13 mouse cellular contexts compared by ENCODE assay signal in the genomic region with DNA sequence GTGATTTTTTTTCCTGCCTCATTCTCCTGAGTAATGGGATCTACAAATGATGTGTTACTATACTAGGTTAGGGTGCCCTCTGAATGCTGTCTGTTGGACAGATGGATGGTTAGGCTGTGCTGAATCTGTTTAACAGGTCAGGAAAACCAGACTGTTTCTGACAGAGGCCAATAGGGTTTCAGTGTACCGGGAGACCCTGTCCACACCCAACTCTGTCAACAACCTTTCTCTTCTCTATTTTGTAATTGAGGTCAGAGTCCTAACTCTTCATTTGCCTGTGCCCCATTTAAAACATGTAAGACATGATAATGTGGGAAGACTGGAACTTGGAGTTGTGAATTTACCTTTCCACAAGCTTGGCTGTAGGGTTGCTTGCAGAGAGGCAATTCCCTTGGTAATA.
"Had no signal": no experiment of that assay in that cellular context is flagged by ENCODE, and none has a peak within 500 bp of the region (broad histone marks: within the 10 kb centered on the region; RNA-seq: fewer than 3 reads in every experiment).

No protein-coding gene starts in this region.

- H3K9me3 ChIP-seq: hindbrain, embryonic 15.5 days; limb, embryonic 12.5 days; lung, embryonic 15.5 days; megakaryocyte, embryonic 14.5 days had no signal

- H3K27me3 ChIP-seq: hindbrain, embryonic 15.5 days; limb, embryonic 12.5 days; lung, embryonic 15.5 days had no signal

- H3K4me2 ChIP-seq: hindbrain, embryonic 15.5 days; limb, embryonic 12.5 days; lung, embryonic 15.5 days had no signal

- H3K36me3 ChIP-seq: lung, embryonic 15.5 days had no signal

- H3K4me3 ChIP-seq: hindbrain, embryonic 15.5 days; layer of hippocampus, adult 2 months; limb, embryonic 12.5 days; lung, embryonic 15.5 days; megakaryocyte, embryonic 14.5 days had no signal

- DNase-seq: kidney, adult 18-20 months; kidney, postnatal 10 days; kidney, postnatal 4 days; lung, postnatal 14 days; right cerebral cortex, postnatal 14 days; thymus, adult 2 months; thymus, postnatal 25 days had no signal

- H3K27ac ChIP-seq: layer of hippocampus, adult 2 months; limb, embryonic 12.5 days; liver, embryonic 14.5 days; lung, embryonic 15.5 days had no signal

- H3K9ac ChIP-seq: hindbrain, embryonic 15.5 days; limb, embryonic 12.5 days; liver, embryonic 14.5 days; lung, embryonic 15.5 days had no signal
